Mouse (Mus musculus): ENCODE results near the gene Olfr694.

GRCm38 (mm10) chr7:106696891-106697290, 5.3 kb upstream of the Olfr694 start:
- TF ChIP-seq CTCF (IDR thresholded peaks at IDR 0.05; ENCODE audit: borderline replicate concordance, insufficient read depth, low read length): no peak
- no peak for TF ChIP-seq POLR2A (IDR thresholded peaks at IDR 0.05; ENCODE audit: low read depth, low read length)

Measured in embryonic fibroblast, embryonic 13.5 days (primary cell).